Mouse (Mus musculus): Measurements from ENCODE around the gene Adamts7. TPM values are rescaled to one million over a fixed set of nuclear protein-coding genes. Genes with fewer than 3 reads are reported as not detected.

Adamts7 gene
- polyA plus RNA-seq, 1 experiment from 2014 or later: 19.9 TPM

DNA sequence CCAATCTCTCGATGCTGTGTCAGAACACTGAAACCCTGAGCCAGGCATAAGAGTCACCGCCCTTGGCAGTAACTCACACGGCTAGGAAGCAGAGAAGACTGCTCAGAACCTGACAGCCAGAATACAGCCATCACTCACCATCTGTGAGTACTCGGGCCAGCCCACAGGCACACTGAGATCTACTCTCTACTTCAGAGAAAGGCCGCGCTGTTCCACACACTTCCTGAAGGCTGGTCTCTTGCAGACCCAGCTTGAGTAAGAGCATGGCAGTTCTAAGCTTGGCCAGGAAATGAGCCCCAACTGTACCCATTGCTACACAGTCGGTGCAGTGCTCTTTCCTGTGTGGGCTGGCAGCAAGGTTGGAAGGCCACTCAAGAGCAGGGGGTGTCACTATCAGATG is 80.0 kb downstream of the Adamts7 start:
- Histone ChIP-seq H3K9ac (no peak overlapping the region), H3K27me3 (no peaks in the 10 kb centered on the region), H3K9me3 (no peaks in the 10 kb centered on the region), H3K4me1 (no peaks in the 10 kb centered on the region), H3K4me3 (replicated peaks) (no peak overlapping the region), H3K27ac (no peak overlapping the region), H3K4me2 (no peak overlapping the region), H3K36me3 (replicated peaks) (peaks cover 11% of the 10 kb centered on the region; the same call in 1 of the 2 replicates)
- no peak for ATAC-seq (ENCODE audit: low FRiP score)
- WGBS: 91% methylated on average over 7 of the region's 7 CpGs

DNA sequence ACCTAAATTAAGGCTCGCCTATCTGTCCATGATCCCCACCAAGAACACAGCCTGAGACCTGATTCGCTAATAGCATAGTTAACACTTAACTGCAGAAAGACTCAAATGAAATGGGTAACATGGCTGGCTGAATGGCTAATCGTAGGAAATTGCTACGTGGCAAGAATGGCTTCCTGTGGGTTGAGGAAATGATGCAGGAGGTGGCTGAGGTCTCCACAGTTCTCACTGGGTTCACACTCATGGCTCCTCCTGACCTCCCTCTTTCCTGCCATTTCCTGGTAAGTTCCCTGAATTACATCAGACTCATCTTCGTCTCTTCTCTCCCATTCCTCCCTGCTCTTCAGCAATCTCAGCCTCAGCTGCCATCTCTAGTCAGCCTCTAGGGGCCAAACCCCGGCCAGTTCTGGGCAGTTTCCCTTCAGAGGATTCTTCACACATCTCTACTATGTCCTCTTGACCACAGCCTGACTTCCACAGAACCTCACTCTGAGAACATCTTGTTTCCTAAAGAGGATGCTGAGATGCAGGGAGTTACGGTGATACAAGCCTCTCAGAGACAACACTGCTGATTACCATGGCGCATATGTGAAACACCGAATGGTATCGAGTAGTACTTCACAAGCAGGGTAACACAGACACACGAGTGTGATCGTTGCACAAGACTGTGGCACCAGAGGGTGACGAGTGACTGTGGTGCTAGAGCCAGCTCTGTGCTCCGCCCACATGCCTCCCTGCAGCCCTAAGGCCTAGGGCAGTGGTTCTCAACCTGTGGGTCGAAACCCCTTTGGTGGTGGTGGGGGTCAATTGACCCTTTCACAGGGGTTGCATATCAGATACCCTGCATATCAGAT is 81.7 kb downstream of the Adamts7 start:
- Histone ChIP-seq H3K4me3 (replicated peaks) (no peak overlapping the region), H3K9me3 (no peaks in the 10 kb centered on the region), H3K27ac (no peak overlapping the region), H3K9ac (no peak overlapping the region), H3K36me3 (replicated peaks) (peaks cover 5% of the 10 kb centered on the region; the same call in 1 of the 2 replicates), H3K27me3 (no peaks in the 10 kb centered on the region), H3K4me1 (no peaks in the 10 kb centered on the region), H3K4me2 (no peak overlapping the region)
- no peak for ATAC-seq (ENCODE audit: low FRiP score)
- 92% methylated on average over 15 of the region's 15 CpGs for WGBS

DNA sequence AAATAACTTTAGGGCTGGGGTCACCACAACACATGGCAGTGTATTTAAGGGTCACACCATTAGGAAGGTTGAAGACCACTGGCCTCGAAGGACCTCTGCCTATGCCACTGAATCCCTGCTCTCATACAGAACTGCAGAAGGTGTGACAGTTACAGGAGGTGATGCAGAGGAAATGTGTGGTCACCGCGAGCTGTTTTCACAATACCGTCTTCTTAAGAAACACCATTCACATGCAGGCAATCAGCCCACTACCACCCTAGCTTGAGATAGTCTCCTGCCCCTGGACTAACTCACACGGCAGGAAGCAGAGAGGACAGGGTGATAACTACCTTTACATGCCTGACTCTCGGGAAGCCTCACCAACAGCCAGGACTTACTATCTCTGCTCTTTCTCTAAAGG is 82.3 kb downstream of the Adamts7 start:
- no peak for ATAC-seq (ENCODE audit: low FRiP score)
- no peak overlapping the region for H3K4me2 ChIP-seq
- WGBS: 98% methylated on average over 6 of the region's 6 CpGs
- no peaks in the 10 kb centered on the region for H3K4me1 ChIP-seq
- H3K9me3 ChIP-seq: no peaks in the 10 kb centered on the region
- H3K27ac ChIP-seq: no peak overlapping the region
- no peak overlapping the region for H3K4me3 ChIP-seq (replicated peaks)
- no peak overlapping the region for H3K9ac ChIP-seq
- no peaks in the 10 kb centered on the region for H3K27me3 ChIP-seq
- H3K36me3 ChIP-seq (replicated peaks): peaks cover 4% of the 10 kb centered on the region; the same call in 1 of the 2 replicates

DNA sequence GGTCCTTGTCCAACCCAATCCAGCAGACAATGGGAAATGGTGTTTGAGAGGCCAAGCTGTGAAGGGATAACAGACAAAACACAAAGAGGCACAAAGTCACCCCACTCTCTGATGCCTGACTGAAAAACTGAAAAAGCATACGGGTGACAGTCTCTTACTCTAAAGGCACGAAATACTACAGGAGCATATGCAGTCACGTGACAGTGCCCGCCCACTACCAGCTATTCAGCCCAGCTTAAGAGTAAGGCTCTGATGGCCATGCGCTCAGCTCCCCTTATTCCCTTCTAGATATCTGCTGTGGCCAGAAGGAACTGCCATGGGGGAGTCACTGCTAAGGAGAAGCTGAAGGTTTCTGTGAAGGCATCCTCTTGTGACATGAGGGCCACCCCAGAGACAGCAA is 82.9 kb downstream of the Adamts7 start:
- Histone ChIP-seq H3K9me3 (no peaks in the 10 kb centered on the region), H3K9ac (no peak overlapping the region), H3K4me3 (replicated peaks) (no peak overlapping the region), H3K27me3 (no peaks in the 10 kb centered on the region), H3K4me1 (no peaks in the 10 kb centered on the region), H3K36me3 (replicated peaks) (peaks cover under 1% of the 10 kb centered on the region; the same call in 1 of the 2 replicates), H3K27ac (no peak overlapping the region), H3K4me2 (no peak overlapping the region)
- WGBS: 91% methylated on average over 5 of the region's 5 CpGs
- no peak for ATAC-seq (ENCODE audit: low FRiP score)

DNA sequence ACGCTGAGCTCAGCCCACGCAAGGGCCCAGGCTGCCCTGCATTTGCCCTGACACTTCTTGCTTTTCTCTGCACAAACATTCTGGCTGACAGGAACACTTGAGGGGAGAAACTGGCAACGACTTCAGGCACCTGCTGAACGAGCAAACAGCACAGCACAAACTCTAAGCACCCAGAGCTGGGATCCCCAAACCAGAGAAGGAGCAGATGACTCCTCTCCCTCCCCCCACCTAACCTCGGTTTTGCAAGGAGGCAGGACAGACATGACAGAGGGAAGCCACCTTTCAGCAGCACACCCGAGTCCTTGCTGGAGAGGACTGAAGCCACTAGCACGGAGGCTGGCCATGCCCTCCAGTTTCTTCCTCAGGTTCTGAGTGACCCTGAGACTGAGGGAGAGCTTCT is 84.4 kb downstream of the Adamts7 start:
- Histone ChIP-seq H3K36me3 (replicated peaks) (no peaks in the 10 kb centered on the region; the same call in 1 of the 2 replicates), H3K27me3 (no peaks in the 10 kb centered on the region), H3K27ac (no peak overlapping the region), H3K9me3 (no peaks in the 10 kb centered on the region), H3K9ac (no peak overlapping the region), H3K4me3 (replicated peaks) (no peak overlapping the region), H3K4me2 (no peak overlapping the region), H3K4me1 (no peaks in the 10 kb centered on the region)
- WGBS: 83% methylated on average over 7 of the region's 7 CpGs
- no peak for ATAC-seq (ENCODE audit: low FRiP score)

DNA sequence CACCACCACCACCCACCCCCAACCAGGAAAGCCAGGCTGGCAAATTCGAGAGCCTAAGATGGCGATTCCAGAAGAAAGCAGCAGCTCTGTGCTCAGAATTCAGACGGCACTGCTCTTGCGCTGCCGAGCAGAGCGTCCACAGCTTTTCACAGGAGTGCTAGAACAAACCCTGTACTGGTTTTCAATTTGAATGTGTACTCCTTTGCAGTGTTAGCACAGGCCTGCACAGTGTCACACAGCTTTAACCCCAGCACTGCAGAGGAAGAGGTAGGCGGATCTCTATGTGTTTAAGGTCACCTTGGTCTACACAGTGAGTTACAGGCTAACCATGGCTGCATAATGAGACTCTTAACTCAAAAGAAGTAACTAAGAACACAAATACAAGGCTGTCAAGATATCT is 85.5 kb downstream of the Adamts7 start:
- WGBS: 93% methylated on average over 7 of the region's 7 CpGs
- no peak for ATAC-seq (ENCODE audit: low FRiP score)
- Histone ChIP-seq H3K4me2 (no peak overlapping the region), H3K4me3 (replicated peaks) (no peak overlapping the region), H3K4me1 (no peaks in the 10 kb centered on the region), H3K36me3 (replicated peaks) (no peaks in the 10 kb centered on the region; the same call in 1 of the 2 replicates), H3K9me3 (no peaks in the 10 kb centered on the region), H3K27ac (no peak overlapping the region), H3K27me3 (no peaks in the 10 kb centered on the region), H3K9ac (no peak overlapping the region)

DNA sequence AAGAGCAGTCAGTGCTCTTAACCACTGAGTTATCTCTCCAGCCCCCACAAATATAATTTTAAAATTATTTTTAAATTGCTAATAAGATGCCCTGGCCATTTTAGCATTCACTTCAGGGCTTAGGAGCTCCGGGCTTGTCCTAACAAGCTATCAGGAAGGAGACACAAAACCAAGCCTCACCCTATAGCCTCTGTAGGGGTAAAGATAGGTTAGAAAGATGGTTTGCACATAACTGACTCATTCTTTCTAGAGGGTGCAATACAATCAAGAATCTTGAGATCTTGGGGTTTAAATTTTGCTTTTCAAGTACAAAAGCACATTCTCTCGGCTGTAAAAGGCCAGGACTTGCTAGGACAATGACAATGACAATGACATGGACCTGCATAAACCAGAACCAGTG is 86.2 kb downstream of the Adamts7 start:
- WGBS: 82% methylated on average over 2 of the region's 2 CpGs

DNA sequence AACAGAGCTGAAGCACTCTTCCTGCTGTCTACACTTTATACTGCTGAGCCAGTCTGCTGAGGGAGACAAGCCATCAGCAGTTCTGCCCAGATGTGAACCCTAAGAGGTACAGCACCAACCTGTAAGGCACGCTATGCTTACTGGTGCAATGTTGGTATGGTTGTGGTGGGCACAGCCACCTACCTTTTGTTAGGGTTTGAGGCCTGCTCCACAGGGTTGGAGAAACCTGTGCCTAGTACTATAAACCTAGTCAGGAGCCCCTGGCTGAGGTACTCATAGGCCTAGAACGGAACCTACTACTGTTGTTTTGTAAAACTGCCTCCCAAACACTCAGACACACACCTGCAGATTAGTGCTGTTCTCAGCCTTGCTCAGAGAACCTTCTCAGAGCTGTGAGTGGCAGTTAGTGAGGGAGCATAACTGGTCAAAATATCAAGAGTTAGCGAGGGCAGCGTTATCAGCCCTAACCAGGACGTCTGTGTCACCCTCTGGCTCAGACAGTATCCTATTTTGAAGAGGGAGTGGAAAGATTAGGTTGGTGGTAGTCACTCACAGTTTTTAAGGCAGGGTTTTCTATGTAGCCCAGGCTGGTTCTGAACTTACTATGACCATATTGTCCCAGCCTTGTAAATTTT is 87.4 kb downstream of the Adamts7 start:
- no peaks in the 10 kb centered on the region for H3K4me1 ChIP-seq
- H3K4me3 ChIP-seq (replicated peaks): no peak overlapping the region
- ATAC-seq (ENCODE audit: low FRiP score): no peak
- no peaks in the 10 kb centered on the region for H3K27me3 ChIP-seq
- H3K9ac ChIP-seq: no peak overlapping the region
- no peaks in the 10 kb centered on the region for H3K9me3 ChIP-seq
- H3K4me2 ChIP-seq: no peak overlapping the region
- H3K27ac ChIP-seq: no peak overlapping the region
- WGBS: 89% methylated on average over 5 of the region's 5 CpGs
- H3K36me3 ChIP-seq (replicated peaks): no peaks in the 10 kb centered on the region; the same call in 1 of the 2 replicates

More for the DNA sequence above, 86.2 kb downstream of the Adamts7 start:
- Histone ChIP-seq H3K27me3 (no peaks in the 10 kb centered on the region), H3K27ac (no peak overlapping the region), H3K36me3 (replicated peaks) (no peaks in the 10 kb centered on the region; the same call in 1 of the 2 replicates), H3K4me2 (no peak overlapping the region), H3K4me3 (replicated peaks) (no peak overlapping the region), H3K9ac (no peak overlapping the region), H3K9me3 (no peaks in the 10 kb centered on the region), H3K4me1 (no peaks in the 10 kb centered on the region)
- no peak for ATAC-seq (ENCODE audit: low FRiP score)

DNA sequence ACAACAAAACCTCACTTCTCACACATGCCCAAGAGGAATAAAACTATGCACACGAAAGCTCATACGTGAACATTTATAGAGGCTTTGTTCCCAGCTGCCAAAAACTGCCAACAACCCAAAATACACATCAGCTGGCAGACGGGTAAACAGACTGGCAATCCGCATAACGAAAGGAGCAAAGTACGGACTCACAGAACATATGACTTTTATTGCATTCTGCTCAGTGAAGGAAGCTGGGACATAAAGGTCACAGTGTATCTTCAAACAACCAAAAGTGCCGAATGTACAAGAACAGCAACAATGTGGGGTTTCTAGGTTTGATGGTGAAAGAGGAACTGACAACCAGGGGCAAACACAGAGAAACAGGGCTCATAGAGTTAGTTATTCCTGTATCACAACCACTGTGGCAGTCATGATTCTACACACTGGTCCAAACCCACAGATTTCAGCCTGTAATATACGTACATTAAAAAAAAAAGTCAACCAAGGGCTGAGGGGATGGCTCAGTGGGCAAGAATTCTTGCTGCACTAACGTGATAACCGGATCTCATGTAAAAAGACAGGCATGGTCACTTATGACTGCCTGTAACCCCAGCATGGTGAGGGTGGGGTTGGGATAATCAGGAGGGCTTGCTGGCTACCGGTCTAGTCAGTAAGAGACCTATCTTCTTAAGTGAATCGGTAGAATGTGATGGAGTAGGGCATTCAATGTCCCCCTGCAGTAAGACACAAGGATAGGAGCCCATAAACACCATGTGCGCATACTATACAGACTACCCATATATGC is 88.3 kb downstream of the Adamts7 start:
- H3K4me1 ChIP-seq: peaks cover 6% of the 10 kb centered on the region; the same call in 1 of the 2 replicates

DNA sequence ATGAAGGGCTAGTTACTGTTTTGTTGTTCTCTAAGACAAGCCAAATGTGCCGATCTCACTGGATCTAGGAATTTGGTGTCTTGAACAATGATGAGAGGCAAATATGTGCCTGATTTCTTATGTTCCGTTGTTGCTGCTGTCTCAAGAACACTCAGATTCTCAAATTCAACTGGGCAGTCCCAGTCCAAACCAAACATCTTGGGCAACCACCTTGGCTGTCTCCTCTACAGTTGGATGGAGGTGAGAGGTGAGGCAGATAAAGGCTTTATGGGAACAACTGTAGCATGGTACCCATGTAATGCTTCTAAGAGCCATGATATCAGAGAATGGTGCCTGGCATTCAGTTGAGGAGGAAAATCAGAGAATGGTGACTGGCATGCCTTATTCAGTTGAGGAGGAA is 90.3 kb downstream of the Adamts7 start:
- Histone ChIP-seq H3K27ac (no peak overlapping the region), H3K9me3 (no peaks in the 10 kb centered on the region)
- WGBS: 87% methylated on average over 2 of the region's 2 CpGs

More for the DNA sequence above, 88.3 kb downstream of the Adamts7 start:
- H3K9me3 ChIP-seq: no peaks in the 10 kb centered on the region
- H3K27me3 ChIP-seq: no peaks in the 10 kb centered on the region
- no peak overlapping the region for H3K27ac ChIP-seq
- H3K4me2 ChIP-seq: no peak overlapping the region
- H3K36me3 ChIP-seq (replicated peaks): no peaks in the 10 kb centered on the region
- 88% methylated on average over 13 of the region's 13 CpGs for WGBS
- H3K9ac ChIP-seq: no peak overlapping the region
- no peak for ATAC-seq (ENCODE audit: low FRiP score)
- no peak overlapping the region for H3K4me3 ChIP-seq (replicated peaks)

DNA sequence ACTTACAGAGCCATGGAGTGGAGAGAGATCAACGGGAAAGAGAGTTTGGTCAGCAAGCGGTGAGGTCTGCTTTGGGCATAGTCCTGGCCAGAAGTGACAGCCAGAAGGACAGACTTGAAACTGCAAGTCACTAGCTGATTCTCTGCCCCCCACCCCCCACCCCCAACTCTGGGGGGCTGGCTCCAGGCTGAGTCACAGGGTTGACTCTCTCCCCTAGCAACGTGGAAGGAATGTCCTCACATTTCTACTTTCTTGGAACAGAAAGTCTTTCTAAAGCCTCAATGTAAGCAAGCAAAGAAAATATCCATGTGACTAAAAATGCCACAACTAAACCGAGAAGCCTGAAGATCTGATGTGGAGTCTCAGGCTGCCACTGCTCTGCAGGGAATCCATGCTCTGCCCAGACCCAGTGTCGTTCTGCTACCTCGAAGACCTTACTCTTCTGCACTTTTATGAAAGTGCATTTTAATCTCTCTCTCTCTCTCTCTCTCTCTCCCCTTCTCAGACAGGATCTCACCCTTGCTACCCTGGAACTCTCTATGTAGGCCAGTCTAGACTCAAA is 93.1 kb downstream of the Adamts7 start:
- H3K36me3 ChIP-seq (replicated peaks): no peaks in the 10 kb centered on the region
- no peak overlapping the region for H3K27ac ChIP-seq
- H3K9ac ChIP-seq: no peak overlapping the region
- ATAC-seq (ENCODE audit: low FRiP score): no peak
- H3K4me3 ChIP-seq (replicated peaks): no peak overlapping the region
- H3K9me3 ChIP-seq: no peaks in the 10 kb centered on the region
- peaks cover 7% of the 10 kb centered on the region; the same call in 1 of the 2 replicates for H3K4me1 ChIP-seq
- H3K4me2 ChIP-seq: no peak overlapping the region
- WGBS: 60% methylated on average over 6 of the region's 6 CpGs
- no peaks in the 10 kb centered on the region for H3K27me3 ChIP-seq

More for the DNA sequence above, 90.3 kb downstream of the Adamts7 start:
- Histone ChIP-seq H3K4me2 (no peak overlapping the region), H3K4me3 (replicated peaks) (no peak overlapping the region), H3K4me1 (peaks cover 7% of the 10 kb centered on the region; the same call in 1 of the 2 replicates), H3K36me3 (replicated peaks) (no peaks in the 10 kb centered on the region), H3K27me3 (no peaks in the 10 kb centered on the region), H3K9ac (no peak overlapping the region)
- ATAC-seq (ENCODE audit: low FRiP score): no peak

DNA sequence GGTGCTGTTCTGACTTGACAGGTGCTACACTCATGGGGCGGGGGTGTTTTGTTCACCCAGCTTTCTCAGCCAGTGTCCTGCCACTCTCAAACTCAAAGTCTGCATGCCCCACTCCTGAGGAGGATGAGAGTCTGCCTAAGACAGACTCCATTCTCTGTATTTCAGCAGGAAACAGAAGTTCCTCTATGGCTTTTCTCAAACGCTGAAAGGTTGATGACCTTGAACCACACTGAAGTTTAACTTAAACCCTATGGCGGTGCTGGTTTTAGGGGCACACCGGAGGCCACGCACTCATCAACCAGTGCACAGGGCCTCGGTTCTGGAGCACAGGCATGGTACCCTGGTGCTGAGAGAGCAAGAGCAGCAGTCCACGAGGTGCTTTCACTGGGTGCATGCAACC is 94.4 kb downstream of the Adamts7 start:
- no peak overlapping the region for H3K4me3 ChIP-seq (replicated peaks)
- H3K27ac ChIP-seq: no peak overlapping the region
- no peaks in the 10 kb centered on the region for H3K27me3 ChIP-seq
- no peaks in the 10 kb centered on the region for H3K9me3 ChIP-seq
- H3K9ac ChIP-seq: no peak overlapping the region
- peaks cover 7% of the 10 kb centered on the region; the same call in 1 of the 2 replicates for H3K4me1 ChIP-seq
- H3K4me2 ChIP-seq: no peak overlapping the region
- 77% methylated on average over 7 of the region's 7 CpGs for WGBS
- no peak for ATAC-seq (ENCODE audit: low FRiP score)
- H3K36me3 ChIP-seq (replicated peaks): no peaks in the 10 kb centered on the region

Data from forebrain, embryonic 12.5 days (tissue).